Mouse (Mus musculus): ENCODE measurements around the gene Cfap61. TPM values are rescaled to one million over a fixed set of nuclear protein-coding genes. Genes with fewer than 3 reads are reported as not detected.
A peak's percentile ranks its signal among the peaks of the same experiment; 100 is the strongest.

Cfap61 gene
- polyA plus RNA-seq, 1 experiment from 2014 or later: 2.3 TPM

- WGBS: 2% methylated on average over 19 of the region's 19 CpGs
- no peaks in the 10 kb centered on the region for H3K9me3 ChIP-seq (ENCODE audit: control insufficient read depth, low read length)
- no peaks in the 10 kb centered on the region for H3K36me3 ChIP-seq (ENCODE audit: control insufficient read depth, insufficient read depth, low read length)
- peaks cover 35% of the 10 kb centered on the region for H3K4me1 ChIP-seq (replicated peaks; ENCODE audit: control insufficient read depth, insufficient read depth, low read length)
- H3K4me2 ChIP-seq (ENCODE audit: low read depth, low read length): no peak overlapping the region
- H3K9ac ChIP-seq (ENCODE audit: low read length): no peak overlapping the region
- ATAC-seq (ENCODE audit: low read depth): no peak
- H3K4me3 ChIP-seq (ENCODE audit: low read length): no peak overlapping the region
- H3K27ac ChIP-seq (ENCODE audit: low read length): no peak overlapping the region
- peaks cover 87% of the 10 kb centered on the region for H3K27me3 ChIP-seq (ENCODE audit: control insufficient read depth, insufficient read depth, low read depth, low read length)
Measured at GRCm38 (mm10) chr2:146218881-146219535, 284.4 kb downstream of the Cfap61 start.

GRCm38 (mm10) chr2:146219791-146220190 lies 285.2 kb downstream of the Cfap61 start:
- H3K4me3 ChIP-seq (ENCODE audit: low read length): no peak overlapping the region
- H3K4me1 ChIP-seq (replicated peaks; ENCODE audit: control insufficient read depth, insufficient read depth, low read length): peaks cover 35% of the 10 kb centered on the region
- no peak overlapping the region for H3K9ac ChIP-seq (ENCODE audit: low read length)
- H3K27ac ChIP-seq (ENCODE audit: low read length): no peak overlapping the region
- WGBS: 13% methylated on average over 11 of the region's 11 CpGs
- H3K36me3 ChIP-seq (ENCODE audit: control insufficient read depth, insufficient read depth, low read length): no peaks in the 10 kb centered on the region
- ATAC-seq (ENCODE audit: low read depth): no peak
- no peak overlapping the region for H3K4me2 ChIP-seq (ENCODE audit: low read depth, low read length)
- no peaks in the 10 kb centered on the region for H3K9me3 ChIP-seq (ENCODE audit: control insufficient read depth, low read length)
- peaks cover 91% of the 10 kb centered on the region for H3K27me3 ChIP-seq (ENCODE audit: control insufficient read depth, insufficient read depth, low read depth, low read length)

- Histone ChIP-seq H3K4me2 (ENCODE audit: low read depth, low read length) (peak overlapping the region; percentile 95; the same call in 1 of the 2 replicates), H3K9me3 (ENCODE audit: control insufficient read depth, low read length) (no peaks in the 10 kb centered on the region), H3K36me3 (ENCODE audit: control insufficient read depth, insufficient read depth, low read length) (no peaks in the 10 kb centered on the region), H3K4me3 (ENCODE audit: low read length) (peak overlapping the region; percentile 55), H3K9ac (ENCODE audit: low read length) (no peak overlapping the region), H3K27me3 (ENCODE audit: control insufficient read depth, insufficient read depth, low read depth, low read length) (peaks cover 90% of the 10 kb centered on the region), H3K27ac (ENCODE audit: low read length) (no peak overlapping the region), H3K4me1 (replicated peaks; ENCODE audit: control insufficient read depth, insufficient read depth, low read length) (peaks cover 35% of the 10 kb centered on the region)
- no peak for ATAC-seq (ENCODE audit: low read depth)
- WGBS: 2% methylated on average over 24 of the region's 24 CpGs
Measured at GRCm38 (mm10) chr2:146220591-146221075, 286.0 kb downstream of the Cfap61 start.

GRCm38 (mm10) chr2:146221076-146221928 lies 286.7 kb downstream of the Cfap61 start, which contains the start of gene Insm1:
TSS of gene Insm1 (plus strand) at chr2:146221921.
- peak within 1 kb of the TSS; percentile 55 for H3K4me3 ChIP-seq (ENCODE audit: low read length)
- H3K9me3 ChIP-seq (ENCODE audit: control insufficient read depth, low read length): no peaks in the 10 kb centered on the region
- H3K9ac ChIP-seq (ENCODE audit: low read length): 0 out of 2 replicates have a peak within 1 kb of the TSS, but pooled peaks have one; percentile 4
- no peaks in the 10 kb centered on the region for H3K36me3 ChIP-seq (ENCODE audit: control insufficient read depth, insufficient read depth, low read length)
- ATAC-seq (ENCODE audit: low read depth): peak; percentile 65; the same call in 1 of the 2 replicates
- peak within 1 kb of the TSS; percentile 95 for H3K4me2 ChIP-seq (ENCODE audit: low read depth, low read length)
- peaks cover 35% of the 10 kb centered on the region for H3K4me1 ChIP-seq (replicated peaks; ENCODE audit: control insufficient read depth, insufficient read depth, low read length)
- WGBS: under 1% methylated on average over 80 of the region's 86 CpGs
- H3K27ac ChIP-seq (ENCODE audit: low read length): no peak within 1 kb of the TSS
- peaks cover 90% of the 10 kb centered on the region for H3K27me3 ChIP-seq (ENCODE audit: control insufficient read depth, insufficient read depth, low read depth, low read length)

DNA sequence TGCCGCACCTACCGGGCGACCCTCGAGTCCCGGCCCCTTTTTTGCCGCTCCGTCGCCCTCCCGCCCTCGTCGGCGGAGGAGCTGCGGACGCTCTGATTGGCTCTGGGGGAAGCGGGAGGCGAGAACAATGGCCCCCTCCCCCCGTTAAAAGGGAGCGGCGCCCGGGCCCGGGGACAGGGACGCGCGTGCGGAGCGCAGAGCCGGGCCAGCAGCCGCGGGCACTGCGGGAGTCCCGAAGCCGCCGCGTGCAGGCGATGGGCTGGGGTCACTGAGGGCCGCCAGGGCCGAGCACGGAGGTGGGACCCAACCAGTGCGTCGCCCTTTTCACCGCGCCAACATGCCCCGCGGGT lies 287.3 kb downstream of the Cfap61 start:
- no peak overlapping the region for H3K27ac ChIP-seq (ENCODE audit: low read length)
- H3K4me2 ChIP-seq (ENCODE audit: low read depth, low read length): peak overlapping the region; percentile 95
- H3K4me1 ChIP-seq (replicated peaks; ENCODE audit: control insufficient read depth, insufficient read depth, low read length): peaks cover 35% of the 10 kb centered on the region
- WGBS: under 1% methylated on average over 40 of the region's 44 CpGs
- H3K4me3 ChIP-seq (ENCODE audit: low read length): peak overlapping the region; percentile 55
- no peaks in the 10 kb centered on the region for H3K36me3 ChIP-seq (ENCODE audit: control insufficient read depth, insufficient read depth, low read length)
- peak; percentile 26; the same call in 1 of the 2 replicates for ATAC-seq (ENCODE audit: low read depth)
- 0 out of 2 replicates have a peak overlapping the region, but pooled peaks have one; percentile 4 for H3K9ac ChIP-seq (ENCODE audit: low read length)
- H3K9me3 ChIP-seq (ENCODE audit: control insufficient read depth, low read length): no peaks in the 10 kb centered on the region
- peaks cover 91% of the 10 kb centered on the region for H3K27me3 ChIP-seq (ENCODE audit: control insufficient read depth, insufficient read depth, low read depth, low read length)

- H3K27me3 ChIP-seq (ENCODE audit: control insufficient read depth, insufficient read depth, low read depth, low read length): peaks cover 93% of the 10 kb centered on the region
- H3K27ac ChIP-seq (ENCODE audit: low read length): no peak overlapping the region
- H3K9me3 ChIP-seq (ENCODE audit: control insufficient read depth, low read length): no peaks in the 10 kb centered on the region
- H3K4me3 ChIP-seq (ENCODE audit: low read length): peak overlapping the region; percentile 55
- ATAC-seq (ENCODE audit: low read depth): peak; percentile 15; the same call in 1 of the 2 replicates
- H3K9ac ChIP-seq (ENCODE audit: low read length): 0 out of 2 replicates have a peak overlapping the region, but pooled peaks have one; percentile 4
- no peaks in the 10 kb centered on the region for H3K36me3 ChIP-seq (ENCODE audit: control insufficient read depth, insufficient read depth, low read length)
- peak overlapping the region; percentile 95 for H3K4me2 ChIP-seq (ENCODE audit: low read depth, low read length)
- H3K4me1 ChIP-seq (replicated peaks; ENCODE audit: control insufficient read depth, insufficient read depth, low read length): peaks cover 35% of the 10 kb centered on the region
- under 1% methylated on average over 92 of the region's 133 CpGs for WGBS
Measured at GRCm38 (mm10) chr2:146222279-146223175, 287.9 kb downstream of the Cfap61 start.

DNA sequence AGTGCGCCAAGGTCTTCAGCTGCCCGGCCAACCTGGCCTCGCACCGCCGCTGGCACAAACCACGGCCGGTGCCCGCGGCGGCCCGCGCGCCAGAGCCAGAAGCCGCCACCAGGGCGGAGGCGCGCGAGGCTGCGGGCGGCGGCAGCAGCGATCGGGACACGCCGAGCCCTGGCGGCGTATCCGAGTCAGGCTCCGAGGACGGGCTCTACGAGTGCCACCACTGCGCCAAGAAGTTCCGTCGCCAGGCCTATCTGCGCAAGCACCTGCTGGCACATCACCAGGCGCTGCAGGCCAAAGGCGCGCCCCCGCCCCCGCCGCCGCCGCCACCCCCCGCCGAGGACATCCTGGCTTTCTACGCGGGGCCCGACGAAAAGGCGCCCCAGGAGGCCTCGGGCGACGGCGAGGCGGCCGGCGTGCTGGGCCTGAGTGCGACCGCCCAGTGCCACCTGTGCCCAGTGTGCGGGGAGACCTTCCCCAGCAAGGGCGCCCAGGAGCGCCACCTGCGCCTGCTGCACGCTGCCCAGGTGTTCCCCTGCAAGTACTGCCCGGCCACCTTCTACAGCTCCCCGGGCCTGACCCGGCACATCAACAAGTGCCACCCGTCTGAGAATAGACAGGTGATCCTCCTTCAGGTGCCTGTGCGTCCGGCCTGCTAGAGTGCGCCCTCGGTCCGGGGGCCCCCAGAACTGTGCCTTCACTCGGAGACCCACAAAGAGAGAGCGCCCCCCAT lies 288.8 kb downstream of the Cfap61 start:
- WGBS: 1% methylated on average over 67 of the region's 75 CpGs
- peak overlapping the region; percentile 55 for H3K4me3 ChIP-seq (ENCODE audit: low read length)
- H3K4me1 ChIP-seq (replicated peaks; ENCODE audit: control insufficient read depth, insufficient read depth, low read length): peaks cover 29% of the 10 kb centered on the region
- H3K4me2 ChIP-seq (ENCODE audit: low read depth, low read length): peak overlapping the region; percentile 95
- H3K9me3 ChIP-seq (ENCODE audit: control insufficient read depth, low read length): no peaks in the 10 kb centered on the region
- H3K36me3 ChIP-seq (ENCODE audit: control insufficient read depth, insufficient read depth, low read length): no peaks in the 10 kb centered on the region
- H3K27ac ChIP-seq (ENCODE audit: low read length): no peak overlapping the region
- H3K27me3 ChIP-seq (ENCODE audit: control insufficient read depth, insufficient read depth, low read depth, low read length): peaks cover 91% of the 10 kb centered on the region
- H3K9ac ChIP-seq (ENCODE audit: low read length): no peak overlapping the region
- no peak for ATAC-seq (ENCODE audit: low read depth)

DNA sequence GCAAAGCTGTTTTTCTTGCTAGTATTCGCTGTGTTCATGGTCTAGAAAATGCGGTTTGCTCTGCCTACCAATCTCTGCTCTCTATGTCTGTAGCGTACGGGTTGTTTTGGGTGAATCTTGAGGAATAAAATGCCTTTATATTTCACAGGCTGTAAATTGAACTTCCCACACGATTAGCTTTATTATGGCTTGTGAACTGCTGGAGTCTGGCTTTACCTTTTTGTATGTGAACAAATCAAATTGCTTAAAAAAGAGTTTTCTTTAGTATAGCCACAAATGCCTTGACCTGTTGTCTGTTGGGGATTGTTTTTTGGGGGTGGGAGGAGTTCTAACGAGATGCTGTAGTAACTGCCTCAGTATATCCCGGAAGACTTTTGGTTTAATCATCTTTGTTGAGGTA lies 289.6 kb downstream of the Cfap61 start:
- Histone ChIP-seq H3K36me3 (ENCODE audit: control insufficient read depth, insufficient read depth, low read length) (no peaks in the 10 kb centered on the region), H3K9me3 (ENCODE audit: control insufficient read depth, low read length) (no peaks in the 10 kb centered on the region), H3K4me1 (replicated peaks; ENCODE audit: control insufficient read depth, insufficient read depth, low read length) (peaks cover 27% of the 10 kb centered on the region), H3K4me3 (ENCODE audit: low read length) (no peak overlapping the region), H3K9ac (ENCODE audit: low read length) (no peak overlapping the region), H3K27me3 (ENCODE audit: control insufficient read depth, insufficient read depth, low read depth, low read length) (peaks cover 86% of the 10 kb centered on the region), H3K27ac (ENCODE audit: low read length) (no peak overlapping the region), H3K4me2 (ENCODE audit: low read depth, low read length) (no peak overlapping the region)
- 17% methylated on average over 7 of the region's 7 CpGs for WGBS
- no peak for ATAC-seq (ENCODE audit: low read depth)

All from lung, embryonic 16.5 days (tissue).